Mouse (Mus musculus): ENCODE measurements around the gene Kazald1. TPM values are rescaled to one million over a fixed set of nuclear protein-coding genes. Genes with fewer than 3 reads are reported as not detected.
A peak's percentile ranks its signal among the peaks of the same experiment; 100 is the strongest.

The Kazald1 gene
- total RNA-seq, 2 experiments from 2014 or later = 3.4 to 4.1 TPM

- intact Hi-C loops (cut with DNase I) = no loop called here
- DNase-seq (ENCODE audit: low spot score in 2 of 2) = no peak
Measured at GRCm38 (mm10) chr19:45114772-45115171, 39.7 kb downstream of the Kazald1 start.

- peak in 1 of 2 experiments; percentile 7 for DNase-seq (ENCODE audit: low spot score in 2 of 2)
- intact Hi-C loops (cut with DNase I) = loop anchor here (1.0 kb wide), 1 partner anchor 45 kb away; no protein-coding TSS in a partner anchor
Measured at GRCm38 (mm10) chr19:45116798-45117197, 41.8 kb downstream of the Kazald1 start.

Other genes with a start within 250 kb of the Kazald1 start
- gene Slf2, start 144.1 kb upstream of the Kazald1 start, total RNA-seq (2021) = 10 to 100 TPM; 26.2 to 44.3 TPM
- 10 to 100 TPM; 17.7 to 25.8 TPM for gene Sema4g, start 86.1 kb upstream of the Kazald1 start, total RNA-seq (2021)
- 10 to 100 TPM; 12.3 to 14.0 TPM for gene Twnk, start 69.6 kb upstream of the Kazald1 start, total RNA-seq (2021)
- gene Mrpl43, start 68.8 kb upstream of the Kazald1 start, total RNA-seq (2021) = 10 to 100 TPM; 36.1 to 47.5 TPM
- gene Lzts2, start 60.8 kb upstream of the Kazald1 start, total RNA-seq (2021) = 10 to 100 TPM; 36.2 to 36.3 TPM
- 1 to 10 TPM; 3.3 to 5.8 TPM for gene Pdzd7, start 29.5 kb upstream of the Kazald1 start, total RNA-seq (2021)
- gene Sfxn3, start 27.7 kb upstream of the Kazald1 start, total RNA-seq (2021) = 100 to 1,000 TPM; 118 to 119 TPM
- gene Tlx1, start 75.4 kb downstream of the Kazald1 start, total RNA-seq (2021) = not detected
- not detected for gene Lbx1, start 160.6 kb downstream of the Kazald1 start, total RNA-seq (2021)

Measured in left cerebral cortex, postnatal 36 days (tissue).